Mouse (Mus musculus) lung, postnatal 0 days (tissue): ENCODE measurements around the gene Celf5.

ENCODE experiments used
- CTCF ChIP-seq: IDR thresholded peaks from 2 replicates; pipeline ENCODE4 v1.5.1; 2016; ENCODE audit warnings: antibody characterized with exemption, mild to moderate bottlenecking
- EP300 ChIP-seq: IDR thresholded peaks from 2 replicates; pipeline ENCODE4 v1.6.1; 2016; ENCODE audit warnings: antibody characterized with exemption, mild to moderate bottlenecking, control low read depth

- TF ChIP-seq CTCF (no peak), EP300 (no peak)
Measured at GRCm38 (mm10) chr10:81460471-81460870, 22.0 kb downstream of the Celf5 start.
